Mouse (Mus musculus) CH12.LX (cell line): ENCODE measurements around the gene Cdh8.

ENCODE experiments used
- CHD2 ChIP-seq: IDR thresholded peaks from 2 replicates; pipeline ENCODE4 v1.6.1; 2011; ENCODE audit warnings: low read length, improper control_type of control experiment
- CTCF ChIP-seq, 2 experiments: IDR thresholded peaks in 1 of 2; conservative IDR thresholded peaks in 1 of 2; 2 replicates each; pipeline ENCODE4 v1.5.1; 2011 to 2012; ENCODE audit warnings: low read depth in 2 of 2, low read length in 2 of 2, improper control_type of control experiment in 1 of 2, inconsistent platforms in 1 of 2, mild to moderate bottlenecking in 1 of 2, moderate library complexity in 1 of 2
- ELF1 ChIP-seq: IDR thresholded peaks from 2 replicates; pipeline ENCODE4 v1.6.1; 2014; ENCODE audit warnings: low read depth, mild to moderate bottlenecking, inconsistent platforms, low read length, improper control_type of control experiment
- ETS1 ChIP-seq: conservative IDR thresholded peaks from 2 replicates; pipeline ENCODE4 v1.6.1; 2012; ENCODE audit warnings: low read depth, mild to moderate bottlenecking, inconsistent platforms, low read length, improper control_type of control experiment, moderate library complexity
- MAX ChIP-seq: IDR thresholded peaks from 2 replicates; pipeline ENCODE4 v1.6.1; 2011; ENCODE audit warnings: low read length, improper control_type of control experiment
- POLR2A ChIP-seq: IDR thresholded peaks from 2 replicates; pipeline ENCODE4 v1.6.1; 2011; ENCODE audit warnings: low read depth, mild to moderate bottlenecking, improper control_type of control experiment, low read length
- POLR2AphosphoS2 ChIP-seq: IDR thresholded peaks from 2 replicates; pipeline ENCODE4 v1.6.1; 2011; ENCODE audit warnings: low read depth, low read length, improper control_type of control experiment
- TBP ChIP-seq: conservative IDR thresholded peaks from 2 replicates; pipeline ENCODE4 v1.6.1; 2011; ENCODE audit warnings: low read depth, low read length, improper control_type of control experiment
- ZMIZ1 ChIP-seq: IDR thresholded peaks from 2 replicates; pipeline ENCODE4 v1.6.1; 2012; ENCODE audit warnings: low read depth, mild to moderate bottlenecking, inconsistent platforms, low read length, improper control_type of control experiment
- ZNF384 ChIP-seq: IDR thresholded peaks from 2 replicates; pipeline ENCODE4 v1.6.1; 2012; ENCODE audit warnings: low read depth, low read length, improper control_type of control experiment, inconsistent platforms

DNA sequence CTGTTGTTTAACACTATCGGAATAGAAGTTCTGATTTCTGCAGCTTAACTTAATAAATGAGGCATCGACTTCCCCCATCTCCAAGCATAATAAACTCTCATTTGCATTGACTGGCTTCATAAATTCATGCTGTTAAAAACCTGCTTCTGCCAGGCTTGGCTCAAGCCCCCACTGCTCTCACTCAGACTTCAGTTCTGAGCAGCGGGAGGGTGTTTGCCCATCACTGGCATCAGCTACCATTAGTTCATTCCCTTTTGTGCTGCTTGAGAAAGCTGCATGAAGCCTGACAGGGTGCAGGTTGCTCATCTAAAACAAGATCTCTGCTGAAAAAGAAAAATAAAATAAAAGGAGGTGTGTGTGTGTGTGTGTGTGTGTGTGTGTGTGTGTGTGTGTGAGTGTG lies 67.7 kb downstream of the Cdh8 start:
- TF ChIP-seq CHD2 (no peak), POLR2A (no peak), MAX (no peak), CTCF (conservative IDR thresholded peaks at IDR 0.05 in 1 of 2, IDR thresholded peaks at IDR 0.05 in 1 of 2; ENCODE audit: low read depth in 2 of 2, low read length in 2 of 2) (no peak), ZNF384 (no peak), ZMIZ1 (no peak), ETS1 (no peak), POLR2AphosphoS2 (no peak), TBP (no peak), ELF1 (no peak)
